Mouse (Mus musculus) lung, postnatal 0 days (tissue): ENCODE data around the gene Csrnp3.

ENCODE experiments used
- CTCF ChIP-seq: IDR thresholded peaks from 2 replicates; pipeline ENCODE4 v1.5.1; 2016; ENCODE audit warnings: antibody characterized with exemption, mild to moderate bottlenecking
- EP300 ChIP-seq: IDR thresholded peaks from 2 replicates; pipeline ENCODE4 v1.6.1; 2016; ENCODE audit warnings: antibody characterized with exemption, mild to moderate bottlenecking, control low read depth

DNA sequence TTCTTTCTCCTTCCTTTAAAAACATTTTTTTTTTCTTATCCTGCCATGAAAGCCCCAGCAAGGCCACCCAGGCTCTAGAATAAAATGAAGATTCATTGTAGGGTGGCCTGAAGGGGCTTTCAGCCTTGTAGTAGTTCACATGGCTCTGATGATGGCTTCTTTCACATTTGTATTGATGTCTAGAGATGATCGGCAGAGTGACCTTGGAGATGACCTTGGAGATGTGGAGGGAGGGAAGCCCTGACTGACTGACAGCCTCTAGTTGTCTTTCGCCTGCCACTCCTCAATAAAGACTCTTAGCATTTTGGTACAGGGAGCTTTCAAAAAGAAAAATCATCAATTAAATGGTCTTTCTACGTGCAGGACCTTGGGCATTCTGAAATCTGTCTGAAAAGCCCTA, 63.0 kb downstream of the Csrnp3 start:
- no peak for TF ChIP-seq EP300
- TF ChIP-seq CTCF = no peak
